Mouse (Mus musculus): ENCODE data around the gene Cpxm2.

DNA sequence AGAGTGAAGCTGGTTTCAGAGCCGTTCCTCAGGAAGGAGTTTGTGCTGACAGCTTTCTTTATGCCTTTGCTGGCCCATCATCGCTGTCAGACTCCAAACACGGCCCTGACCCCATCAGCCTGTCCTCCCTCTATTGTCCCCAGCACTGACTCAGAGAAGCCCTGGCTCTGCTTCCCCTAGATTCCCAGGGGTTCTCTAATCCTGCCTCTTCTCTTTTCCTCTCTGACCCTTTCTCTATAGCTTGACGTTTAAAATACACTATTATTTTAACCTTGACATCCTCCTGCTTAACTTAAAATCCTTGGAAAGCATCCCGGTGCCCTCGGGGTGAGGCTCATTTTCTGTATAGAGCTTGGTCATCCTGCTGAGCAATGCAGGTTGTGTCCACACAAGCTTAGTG is 45.1 kb upstream of the Cpxm2 start:
- TF ChIP-seq CTCF (IDR thresholded peaks at IDR 0.05; ENCODE audit: low read depth, low read length) = no peak
- no peak for TF ChIP-seq POLR2AphosphoS5 (IDR thresholded peaks at IDR 0.05; ENCODE audit: insufficient replicate concordance, low read depth, low read length)
- TF ChIP-seq GATA1 (IDR thresholded peaks at IDR 0.05; ENCODE audit: borderline replicate concordance, low read length) = no peak
- no peak for TF ChIP-seq TAL1 (conservative IDR thresholded peaks at IDR 0.05; ENCODE audit: low read depth, low read length)
- TF ChIP-seq GATA2 (IDR thresholded peaks at IDR 0.05; ENCODE audit: borderline replicate concordance, low read depth, low read length) = no peak

All from G1E (cell line).